8 mouse cellular contexts compared by ENCODE assay signal in genomic region chr15:41155169-41155638, GRCm38 (mm10).
A peak's percentile ranks its signal among the peaks of the same experiment; 100 is the strongest.
DNase-seq lines count a peak whose midpoint lies in the region; ATAC-seq and TF ChIP-seq lines count a peak whose summit lies in the region.

No protein-coding gene starts in this region.

- H3K9me3 ChIP-seq in embryonic facial prominence, embryonic 12.5 days: no peaks in the 10 kb centered on the region
- no peaks in the 10 kb centered on the region for H3K9me3 ChIP-seq in hindbrain, embryonic 12.5 days (replicated peaks)
- no peaks in the 10 kb centered on the region for H3K9me3 ChIP-seq in limb, embryonic 14.5 days (ENCODE audit: control insufficient read depth, low read length)
- no peaks in the 10 kb centered on the region for H3K9me3 ChIP-seq in neural tube, embryonic 14.5 days (ENCODE audit: control insufficient read depth, low read length)

- no peak overlapping the region for H3K9ac ChIP-seq in embryonic facial prominence, embryonic 12.5 days
- peak overlapping the region; percentile 43 for H3K9ac ChIP-seq in hindbrain, embryonic 12.5 days
- 0 out of 2 replicates have a peak overlapping the region, but pooled peaks have one; percentile 16 for H3K9ac ChIP-seq in limb, embryonic 14.5 days (ENCODE audit: low read depth, low read length, severe bottlenecking)
- peak overlapping the region; percentile 29 for H3K9ac ChIP-seq in neural tube, embryonic 14.5 days (replicated peaks; ENCODE audit: low read depth, low read length)

- 0 out of 2 replicates have a peak, but pooled peaks cover 5% of the 10 kb centered on the region for H3K4me1 ChIP-seq in embryonic facial prominence, embryonic 12.5 days
- H3K4me1 ChIP-seq in hindbrain, embryonic 12.5 days: peaks cover 6% of the 10 kb centered on the region
- peaks cover 15% of the 10 kb centered on the region for H3K4me1 ChIP-seq in limb, embryonic 14.5 days (ENCODE audit: control insufficient read depth, insufficient read depth, low read length)
- peaks cover 4% of the 10 kb centered on the region; the same call in 1 of the 2 replicates for H3K4me1 ChIP-seq in neural tube, embryonic 14.5 days (ENCODE audit: control insufficient read depth, insufficient read depth, low read length)

- H3K27me3 ChIP-seq in embryonic facial prominence, embryonic 12.5 days: no peaks in the 10 kb centered on the region
- H3K27me3 ChIP-seq in hindbrain, embryonic 12.5 days: no peaks in the 10 kb centered on the region
- H3K27me3 ChIP-seq in limb, embryonic 14.5 days (ENCODE audit: control insufficient read depth, insufficient read depth, low read length): no peaks in the 10 kb centered on the region
- no peaks in the 10 kb centered on the region for H3K27me3 ChIP-seq in neural tube, embryonic 14.5 days (ENCODE audit: control insufficient read depth, insufficient read depth, low read length)

- no peaks in the 10 kb centered on the region for H3K36me3 ChIP-seq in embryonic facial prominence, embryonic 12.5 days
- H3K36me3 ChIP-seq in hindbrain, embryonic 12.5 days: no peaks in the 10 kb centered on the region
- no peaks in the 10 kb centered on the region for H3K36me3 ChIP-seq in limb, embryonic 14.5 days (ENCODE audit: control insufficient read depth, insufficient read depth, low read length)
- no peaks in the 10 kb centered on the region for H3K36me3 ChIP-seq in neural tube, embryonic 14.5 days (ENCODE audit: control insufficient read depth, insufficient read depth, low read length)

- no peak overlapping the region for H3K27ac ChIP-seq in embryonic facial prominence, embryonic 12.5 days
- H3K27ac ChIP-seq in hindbrain, embryonic 12.5 days: 0 out of 2 replicates have a peak overlapping the region, but pooled peaks have one; percentile 44
- H3K27ac ChIP-seq in limb, embryonic 14.5 days (replicated peaks; ENCODE audit: low read depth, low read length): 0 out of 2 replicates have a peak overlapping the region, but pooled peaks have one; percentile 40
- no peak overlapping the region for H3K27ac ChIP-seq in neural tube, embryonic 14.5 days (ENCODE audit: low read depth, low read length)

- no peak for TF ChIP-seq POLR2A in limb, embryonic 14.5 days (IDR thresholded peaks at IDR 0.05; ENCODE audit: borderline replicate concordance, extremely low read depth, insufficient read depth, insufficient read length)

- 3% methylated on average over 16 of the region's 16 CpGs for WGBS in embryonic facial prominence, embryonic 12.5 days
- 11% methylated on average over 16 of the region's 16 CpGs for WGBS in hindbrain, embryonic 12.5 days
- 3% methylated on average over 16 of the region's 16 CpGs for WGBS in limb, embryonic 14.5 days
- WGBS in neural tube, embryonic 14.5 days: 11% methylated on average over 16 of the region's 16 CpGs

- peak overlapping the region; percentile 20 for H3K4me3 ChIP-seq in embryonic facial prominence, embryonic 12.5 days
- peak overlapping the region; percentile 25 for H3K4me3 ChIP-seq in hindbrain, embryonic 12.5 days
- H3K4me3 ChIP-seq in limb, embryonic 14.5 days (replicated peaks; ENCODE audit: low read length): peak overlapping the region; percentile 20
- peak overlapping the region; percentile 16; the same call in 1 of the 2 replicates for H3K4me3 ChIP-seq in neural tube, embryonic 14.5 days (ENCODE audit: low read depth, low read length)

- peak; percentile 72; the same call in 1 of the 2 replicates for ATAC-seq in embryonic facial prominence, embryonic 12.5 days (ENCODE audit: insufficient number of reproducible peaks, insufficient read depth, low FRiP score, low TSS enrichment)
- ATAC-seq in hindbrain, embryonic 12.5 days (ENCODE audit: low FRiP score): peak; percentile 75
- peak; percentile 77 for ATAC-seq in limb, embryonic 14.5 days (ENCODE audit: low FRiP score, low read depth)
- peak; percentile 77 for ATAC-seq in neural tube, embryonic 14.5 days (ENCODE audit: low read depth)

- peak; percentile 13 for DNase-seq in ovary, postnatal 36 days (ENCODE audit: low spot score)
- no peak for DNase-seq in ovary, adult 18-20 months (ENCODE audit: low spot score)
- peak; percentile 42 for DNase-seq in limb, embryonic 14.5 days (ENCODE audit: low spot score)
- DNase-seq in ovary, postnatal 14 days (ENCODE audit: low spot score): no peak
- DNase-seq in layer of hippocampus, adult 9-10 months (ENCODE audit: low spot score): no peak

- H3K4me2 ChIP-seq in embryonic facial prominence, embryonic 12.5 days (replicated peaks): peak overlapping the region; percentile 50
- peak overlapping the region; percentile 58 for H3K4me2 ChIP-seq in hindbrain, embryonic 12.5 days (replicated peaks)
- H3K4me2 ChIP-seq in limb, embryonic 14.5 days (replicated peaks; ENCODE audit: low read depth, low read length, severe bottlenecking): peak overlapping the region; percentile 52
- H3K4me2 ChIP-seq in neural tube, embryonic 14.5 days (ENCODE audit: low read depth, low read length): peak overlapping the region; percentile 49

Comparison
In these comparisons a context has a peak if more than half of its experiments do, and no peak if none do; other contexts are left out.
1. DNase-seq: peak in ovary, postnatal 36 days (single experiment) and limb, embryonic 14.5 days (single experiment); none in ovary, adult 18-20 months (single experiment), ovary, postnatal 14 days (single experiment) and layer of hippocampus, adult 9-10 months (single experiment).
2. H3K27ac ChIP-seq: peak in hindbrain, embryonic 12.5 days (single experiment) and limb, embryonic 14.5 days (single experiment); none in embryonic facial prominence, embryonic 12.5 days (single experiment) and neural tube, embryonic 14.5 days (single experiment).
3. Peak in every context shown above with its lines, with median percentiles within 50 percentile points of each other: ATAC-seq, H3K4me2 ChIP-seq and H3K4me3 ChIP-seq.